Mouse (Mus musculus): ENCODE measurements around the gene Mettl5. TPM values are rescaled to one million over a fixed set of nuclear protein-coding genes. Genes with fewer than 3 reads are reported as not detected.
"Not testable (repeated sequence)": the region's sequence is repeated elsewhere in the genome, so short reads cannot be mapped to it uniquely, and the experiment has no call there.

Gene Mettl5
- total RNA-seq (2021): 10 to 100 TPM; 15.7 to 17.2 TPM
- long read RNA-seq, experiment 1, transcript Mettl5-201 (7 exons, 968 nt): major isoform, 17 of 25 reads
- long read RNA-seq, experiment 1, partial matches to known transcripts: 0 of 25 reads
- long read RNA-seq, experiment 1, other reads (novel, unspliced or antisense): 3 of 25 reads
- long read RNA-seq, experiment 2, transcript Mettl5-201 (7 exons, 968 nt): major isoform, 29 of 39 reads
- long read RNA-seq, experiment 2, partial matches to known transcripts: 2 of 39 reads
- long read RNA-seq, experiment 2, other reads (novel, unspliced or antisense): 7 of 39 reads

DNA sequence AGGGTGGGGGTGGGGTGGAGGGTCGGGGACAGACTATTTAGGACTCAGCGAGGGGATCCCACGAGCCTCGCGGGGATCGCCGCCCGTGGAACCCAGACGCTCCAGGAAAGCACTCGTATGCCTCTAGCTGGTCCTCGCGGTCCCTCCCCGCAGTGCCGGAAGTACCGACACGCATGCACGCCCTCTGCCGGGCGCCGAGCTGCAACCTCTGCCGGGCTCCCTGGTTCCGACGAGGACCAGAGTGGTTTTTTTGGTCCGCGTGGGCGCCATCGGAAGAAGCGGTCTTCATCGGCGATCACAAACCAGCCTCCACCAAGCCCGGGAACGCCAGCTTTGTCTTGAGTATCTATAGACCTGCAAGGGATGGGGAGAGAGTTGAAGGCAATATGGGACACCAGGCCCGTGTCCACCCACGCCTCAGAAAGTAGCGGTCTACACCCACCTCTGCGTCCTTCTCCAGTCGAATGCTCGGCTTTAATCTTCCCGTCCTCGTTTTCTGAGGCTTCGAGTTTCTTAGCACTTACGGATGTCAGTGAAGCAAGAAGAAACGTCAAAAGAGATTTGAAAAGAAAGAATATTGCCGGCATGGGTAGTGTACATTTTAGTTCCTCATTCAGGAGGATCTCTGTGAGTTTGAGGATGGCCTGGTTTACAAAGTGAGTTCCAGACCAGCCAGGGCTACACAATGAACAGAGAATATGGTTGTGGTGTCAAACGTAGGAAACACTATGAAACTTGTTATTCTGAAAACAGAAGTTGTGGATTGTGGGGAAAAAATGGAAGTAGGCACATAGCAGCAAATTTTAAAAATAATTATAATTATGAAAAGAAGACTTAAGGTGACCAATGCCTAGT is at the start of gene Mettl5:
Mettl5 (minus strand) TSS at position 165 of the 855 bp plus-strand sequence.
- peak; percentile 81 to 83 for DNase-seq
- intact Hi-C loops (cut with DNase I): no loop called here

DNA sequence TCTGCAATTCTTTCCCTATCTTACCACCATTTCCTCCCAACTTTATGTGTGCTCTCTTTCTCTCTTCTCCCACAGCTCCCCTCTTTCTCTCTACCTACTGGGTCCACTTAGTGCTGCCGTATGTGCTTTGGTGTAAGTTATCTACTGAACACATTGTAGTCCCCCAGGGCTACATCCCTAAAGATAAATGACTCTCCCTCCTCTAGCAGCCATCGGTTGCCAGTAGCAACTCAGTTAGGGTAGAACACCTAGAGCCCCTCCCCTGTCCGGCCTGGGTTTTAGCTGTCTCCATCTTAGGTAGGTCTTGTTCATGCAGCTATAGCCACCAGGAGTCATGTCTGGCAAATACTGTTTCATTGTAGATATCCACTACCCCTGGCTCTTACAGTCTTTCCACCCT is 39.5 kb upstream of the Mettl5 start:
- no peak for DNase-seq
- intact Hi-C loops (cut with DNase I): no loop called here

DNA sequence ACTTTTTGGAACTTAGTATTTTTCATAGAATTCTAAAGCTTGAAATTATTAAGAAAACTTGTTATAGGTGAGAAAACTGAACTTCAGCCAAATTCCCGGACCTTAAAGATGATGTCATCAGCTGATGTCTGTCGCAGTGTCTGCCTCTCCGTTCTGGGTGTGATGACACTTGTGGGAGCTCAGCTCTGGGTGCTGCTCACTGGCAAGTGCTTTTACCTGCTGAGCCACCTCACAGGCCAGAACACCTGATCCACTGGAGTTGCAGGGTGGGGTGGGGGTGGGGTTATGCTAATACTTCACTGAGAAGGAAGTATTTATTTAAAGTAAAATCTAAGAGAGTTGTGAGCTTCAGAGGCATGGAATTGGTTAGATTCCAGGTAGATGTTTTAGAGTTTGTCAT is 31.9 kb upstream of the Mettl5 start:
- DNase-seq: no peak
- intact Hi-C loops (cut with DNase I): no loop called here

DNA sequence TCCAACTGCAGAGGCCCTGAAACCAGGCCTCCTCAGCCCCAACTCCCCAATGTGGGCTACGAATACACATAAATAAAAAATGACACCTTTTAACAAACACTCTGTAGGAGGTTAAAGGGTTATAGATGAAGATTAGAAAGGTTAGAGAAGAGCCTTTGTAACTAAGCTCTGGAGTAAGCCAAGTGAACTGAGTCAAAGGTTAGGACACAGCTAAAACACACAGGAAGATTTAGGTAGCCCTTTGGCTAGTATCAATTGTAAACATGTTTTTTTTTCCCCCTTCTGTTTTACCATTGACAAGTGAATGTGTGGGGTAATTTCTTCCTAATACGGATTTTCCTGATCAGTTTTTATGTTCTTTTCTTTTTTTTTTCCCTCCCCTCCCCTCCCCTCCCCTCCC is 27.4 kb upstream of the Mettl5 start:
- intact Hi-C loops (cut with DNase I): no loop called here
- no peak for DNase-seq

DNA sequence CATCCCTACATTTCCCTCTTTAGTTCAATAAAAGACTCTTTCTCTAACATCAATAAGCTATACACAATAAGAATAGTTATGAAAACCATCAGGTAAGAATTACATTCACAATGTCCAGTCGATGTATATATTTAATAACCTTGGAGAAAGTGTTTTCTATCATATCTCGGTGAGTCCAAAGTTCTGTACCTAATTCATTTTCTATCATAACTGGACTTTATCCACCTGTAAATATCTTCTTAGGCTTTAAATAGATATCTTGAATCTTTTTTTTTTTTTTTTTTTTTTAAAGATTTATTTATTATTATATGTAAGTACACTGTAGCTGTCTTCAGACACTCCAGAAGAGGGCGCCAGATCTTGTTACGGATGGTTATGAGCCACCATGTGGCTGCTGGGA is 22.0 kb upstream of the Mettl5 start:
- intact Hi-C loops (cut with DNase I); DNase-seq: not testable (repeated sequence)

DNA sequence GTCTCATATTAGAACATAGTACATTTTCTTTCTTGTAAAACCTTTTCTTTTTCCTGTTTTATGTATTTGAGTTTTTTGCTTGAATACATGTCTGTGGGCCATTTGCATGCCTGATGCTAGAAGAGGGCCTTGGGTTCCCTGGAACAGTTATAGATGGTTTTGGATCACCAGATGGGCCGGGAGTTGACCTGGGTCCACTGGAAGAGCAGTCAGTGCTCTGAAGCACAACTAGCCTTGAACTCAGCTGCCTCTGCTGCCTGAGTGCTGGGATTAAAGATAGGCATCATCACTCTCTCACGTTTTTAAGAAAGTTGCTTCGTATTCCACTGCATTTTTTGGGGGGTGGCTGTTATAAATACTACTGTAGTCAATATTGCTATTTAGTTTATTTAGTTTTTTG is 18.1 kb upstream of the Mettl5 start:
- intact Hi-C loops (cut with DNase I): no loop called here

DNA sequence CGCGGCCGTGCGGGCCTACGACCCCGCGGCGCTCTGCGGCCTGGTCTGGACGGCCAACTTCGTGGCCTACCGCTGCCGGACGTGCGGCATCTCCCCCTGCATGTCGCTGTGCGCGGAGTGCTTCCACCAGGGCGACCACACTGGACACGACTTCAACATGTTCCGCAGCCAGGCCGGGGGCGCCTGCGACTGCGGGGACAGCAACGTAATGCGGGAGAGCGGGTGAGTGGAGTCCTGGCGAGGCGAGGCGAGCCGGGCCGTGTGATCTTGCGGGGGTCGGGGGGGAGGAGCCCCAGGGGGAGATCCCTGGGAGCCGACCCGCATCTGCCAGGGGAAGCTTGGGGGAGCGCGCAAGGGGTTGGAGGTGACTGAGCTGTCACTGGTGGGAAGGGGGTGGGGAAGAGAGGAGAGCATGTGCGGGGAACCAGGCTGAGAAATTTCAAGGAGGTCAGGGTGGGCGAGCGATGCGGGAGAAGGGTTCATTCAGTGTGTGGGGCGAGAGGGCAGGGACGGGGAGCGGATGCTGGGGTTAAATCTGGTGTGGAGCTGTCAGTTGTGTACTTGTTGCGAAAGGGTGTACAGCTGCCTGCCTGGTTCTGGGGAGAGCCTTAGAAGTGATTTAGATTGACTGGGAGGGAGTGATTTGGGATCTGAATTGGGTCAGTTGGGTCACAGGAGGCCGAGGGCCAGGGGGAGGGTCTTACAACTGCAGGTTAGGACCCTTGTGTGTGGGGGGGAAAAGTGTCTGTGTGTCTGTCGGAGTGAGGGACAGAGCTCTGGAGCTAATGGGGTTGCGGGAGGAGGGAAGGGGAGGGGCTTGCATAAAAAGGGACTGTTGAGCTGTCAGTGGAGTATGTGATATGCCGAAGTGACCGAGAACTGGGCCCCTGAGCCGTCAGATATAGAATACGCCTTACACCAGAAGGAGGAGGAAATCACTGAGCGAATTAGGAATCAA is 12.5 kb upstream of the Mettl5 start:
- DNase-seq: peak; percentile 21 to 51
- intact Hi-C loops (cut with DNase I): loop anchor here (5.0 kb wide), 1 partner anchor 36 kb away; the partner anchor contains the start of gene Ssb

More for the DNA sequence above, 18.1 kb upstream of the Mettl5 start:
- no peak for DNase-seq

DNA sequence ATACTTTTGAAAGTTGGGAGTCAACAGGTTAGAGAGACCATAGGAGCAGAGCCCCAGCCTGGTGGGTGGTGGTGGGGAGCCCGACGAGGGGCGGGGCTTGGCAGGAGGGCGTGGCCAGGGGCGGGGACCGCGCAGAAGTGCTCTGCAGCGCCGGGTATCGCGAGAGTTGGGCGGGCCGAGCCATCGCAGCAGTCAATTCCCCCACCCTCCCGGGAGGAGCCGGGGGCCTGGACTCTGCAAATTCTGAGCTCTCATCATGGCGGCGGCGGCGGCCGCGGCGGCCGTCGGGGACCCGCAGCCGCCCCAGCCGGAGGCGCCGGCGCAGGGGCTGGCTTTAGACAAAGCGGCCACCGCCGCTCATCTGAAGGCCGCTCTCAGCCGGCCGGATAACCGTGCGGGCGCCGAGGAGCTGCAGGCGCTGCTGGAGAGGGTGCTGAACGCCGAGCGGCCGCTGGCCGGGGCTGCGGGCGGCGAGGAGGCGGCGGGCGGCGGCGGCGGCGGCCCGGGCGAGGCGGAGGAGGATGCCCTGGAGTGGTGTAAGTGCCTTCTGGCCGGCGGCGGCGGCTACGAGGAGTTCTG is 11.7 kb upstream of the Mettl5 start, which contains the start of gene Ubr3:
Ubr3 (plus strand) TSS at position 208 of the 579 bp plus-strand sequence.
- intact Hi-C loops (cut with DNase I): loop anchor here (5.0 kb wide), 1 partner anchor 35 kb away; the partner anchor contains the start of gene Ssb

DNA sequence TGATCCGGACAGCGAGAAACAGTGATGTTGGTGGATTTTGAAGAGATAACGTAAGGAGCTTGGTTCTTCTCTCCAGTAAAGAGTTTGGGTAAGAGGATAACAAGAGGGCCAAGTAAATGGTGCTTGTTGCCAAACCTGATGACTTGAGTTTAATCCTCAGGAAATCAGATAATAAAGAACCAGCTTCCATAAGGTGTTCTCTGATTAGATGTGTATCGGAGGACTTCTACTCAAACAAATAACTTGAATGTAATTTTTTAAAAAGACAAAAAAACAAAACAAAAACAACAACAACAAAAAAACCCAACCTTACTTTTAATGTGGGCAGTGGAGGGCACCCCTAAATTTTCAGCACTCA is 10.8 kb upstream of the Mettl5 start:
- no peak for DNase-seq
- intact Hi-C loops (cut with DNase I): loop anchor here (5.0 kb wide), 1 partner anchor 34 kb away; the partner anchor contains the start of gene Ssb

More for the DNA sequence above, 11.7 kb upstream of the Mettl5 start, which contains the start of gene Ubr3:
- DNase-seq: peak; percentile 94 to 98

DNA sequence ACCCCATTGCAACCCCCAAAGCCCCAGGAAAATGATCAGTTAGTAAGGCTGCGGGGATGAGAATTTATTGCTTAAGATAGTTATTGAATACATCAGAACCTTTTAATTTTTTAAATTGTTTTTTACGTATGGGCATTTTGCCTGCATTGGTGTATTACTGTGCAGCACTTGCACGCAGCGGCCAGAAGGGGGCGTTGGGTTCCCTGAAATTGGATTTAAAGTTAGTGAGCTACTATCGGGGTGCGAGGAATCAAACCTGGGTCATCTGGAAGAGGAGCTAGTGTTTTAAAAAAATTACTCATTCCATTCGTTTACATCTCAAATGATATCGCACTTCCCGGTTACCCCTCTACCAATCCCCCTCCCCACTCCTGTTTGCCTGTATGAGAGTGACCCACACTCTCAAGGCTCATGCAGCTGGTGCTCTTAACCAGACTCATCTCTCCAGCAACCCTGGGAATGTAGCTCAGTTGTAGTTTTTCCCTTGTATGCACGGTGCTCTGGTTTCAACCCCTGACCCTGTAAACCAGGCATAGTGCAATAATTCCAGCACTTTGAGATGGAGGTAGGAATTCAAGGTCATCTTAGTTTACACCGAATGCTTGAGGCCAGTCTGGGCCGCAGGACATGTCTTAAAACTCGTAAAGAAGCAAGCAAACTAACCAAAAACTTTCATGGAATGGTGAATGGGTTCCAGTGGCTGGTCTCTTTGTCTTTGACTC is 10.2 kb upstream of the Mettl5 start:
- no peak for DNase-seq
- intact Hi-C loops (cut with DNase I): loop anchor here (5.0 kb wide), 1 partner anchor 33 kb away; the partner anchor contains the start of gene Ssb

DNA sequence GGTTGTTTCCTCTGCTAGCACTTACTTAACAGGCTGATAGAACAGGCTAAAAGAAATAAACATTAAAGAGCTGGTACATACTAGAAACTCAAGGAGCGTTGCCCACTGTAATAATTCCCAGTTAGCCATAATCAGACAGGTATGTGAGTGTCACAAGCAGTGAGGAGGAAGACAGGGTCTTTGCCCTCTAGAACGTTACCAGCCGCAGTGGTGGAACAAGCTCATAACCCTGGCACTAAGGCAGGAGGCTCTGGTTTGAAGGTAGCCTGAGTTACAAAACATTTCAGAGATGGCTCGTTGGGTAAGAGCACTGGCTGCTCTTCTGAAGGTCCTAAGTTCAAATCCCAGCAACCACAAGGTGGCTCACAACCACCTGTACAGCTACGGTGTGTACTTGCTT is 8.5 kb upstream of the Mettl5 start:
- no peak for DNase-seq
- intact Hi-C loops (cut with DNase I): no loop called here

DNA sequence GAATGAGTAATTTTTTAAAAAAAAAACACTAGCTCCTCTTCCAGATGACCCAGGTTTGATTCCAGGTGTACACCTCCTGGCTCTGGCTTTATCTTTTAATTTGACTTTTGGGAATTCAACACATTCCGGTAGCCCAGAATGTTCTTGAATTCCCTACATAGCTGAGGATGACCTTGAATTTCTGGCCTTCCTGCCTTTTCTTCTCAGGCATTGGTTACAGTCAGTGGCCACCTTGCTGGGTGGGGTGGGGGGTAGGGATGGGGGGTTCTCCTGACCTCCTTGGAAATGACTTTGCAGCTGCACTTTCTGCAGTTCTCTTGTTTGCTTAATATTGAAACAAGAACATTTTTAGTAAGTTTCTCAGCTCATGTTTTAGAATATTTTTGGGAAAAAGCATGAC is 7.7 kb upstream of the Mettl5 start:
- intact Hi-C loops (cut with DNase I): no loop called here
- DNase-seq: no peak

DNA sequence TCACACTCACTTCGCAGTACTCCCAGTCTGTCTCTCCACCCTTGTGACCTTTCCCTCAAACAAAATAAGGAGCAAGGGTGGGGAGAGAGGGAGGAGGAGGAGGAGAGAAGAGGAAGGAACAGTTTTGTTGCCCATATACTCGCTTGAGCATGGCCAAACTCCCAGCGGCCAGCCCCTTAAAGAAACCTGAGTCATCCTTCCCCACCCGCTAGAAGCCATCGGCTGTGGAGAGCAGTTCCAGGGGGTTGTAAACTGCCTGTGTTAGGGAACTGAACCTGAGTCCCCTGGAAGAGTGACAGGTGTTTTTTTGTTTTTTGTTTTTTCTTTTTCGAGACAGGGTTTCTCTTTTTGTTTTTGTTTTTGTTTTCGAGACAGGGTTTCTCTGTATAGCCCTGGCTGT is 5.4 kb upstream of the Mettl5 start:
- intact Hi-C loops (cut with DNase I): no loop called here
- DNase-seq: no peak

DNA sequence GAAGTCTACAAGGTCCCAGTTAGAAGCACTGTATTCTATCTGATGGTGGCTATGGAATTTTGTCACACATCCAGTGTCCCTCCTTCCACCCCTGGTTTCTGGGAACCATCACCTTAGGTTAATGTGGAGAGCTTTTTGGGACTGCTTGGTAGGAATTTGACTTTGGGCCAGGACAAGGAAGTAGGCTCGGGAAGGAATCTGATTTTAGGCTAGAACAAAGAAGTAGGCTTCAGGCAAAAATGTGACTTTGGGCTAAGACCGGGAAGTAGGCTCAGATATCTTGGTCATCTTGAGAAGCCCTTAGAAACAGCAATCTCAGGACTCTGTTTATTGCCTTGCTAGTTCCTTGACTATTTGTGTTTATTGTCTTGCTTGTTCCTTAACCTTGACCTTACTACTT is 3.5 kb upstream of the Mettl5 start:
- no peak for DNase-seq
- intact Hi-C loops (cut with DNase I): no loop called here

DNA sequence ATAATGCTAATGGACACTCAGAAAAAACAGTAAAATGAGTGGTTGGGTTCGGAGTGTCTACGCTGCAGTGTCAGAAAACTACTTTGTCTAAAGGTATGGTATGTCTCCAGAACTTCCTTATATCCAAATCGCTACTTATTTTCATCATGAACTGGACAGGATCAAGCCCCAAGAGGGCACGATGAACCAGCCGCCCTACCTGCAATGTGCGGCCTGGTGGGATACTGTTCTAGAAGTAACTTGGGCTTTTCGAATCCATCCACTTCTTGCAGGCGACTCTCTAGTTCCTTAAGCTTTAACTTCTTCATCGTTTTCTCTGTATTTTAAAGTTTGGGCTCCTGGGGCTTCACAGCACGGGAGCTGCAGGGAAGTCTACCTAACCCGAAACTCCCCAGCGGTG is 365 bp downstream of the Mettl5 start:
- no peak for DNase-seq
- intact Hi-C loops (cut with DNase I): no loop called here

DNA sequence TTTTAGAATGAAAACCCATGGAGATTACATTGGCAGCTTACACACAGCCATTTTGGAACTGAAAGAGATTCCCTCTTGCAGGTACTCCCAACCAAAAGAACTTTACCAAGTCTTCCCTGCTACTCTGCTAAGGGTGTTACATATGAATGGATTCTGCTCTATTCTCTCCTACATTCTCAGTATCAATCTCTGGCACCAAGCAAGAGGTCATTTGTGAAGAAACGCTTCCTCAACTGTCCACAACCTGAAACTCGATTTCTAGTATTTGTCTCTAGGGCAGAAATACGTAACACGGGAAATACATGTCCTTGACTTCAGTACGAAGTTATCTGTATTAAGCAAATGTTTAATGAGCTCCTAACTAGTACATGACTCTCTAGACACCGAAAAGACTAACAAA is 834 bp downstream of the Mettl5 start:
- DNase-seq: no peak
- intact Hi-C loops (cut with DNase I): no loop called here

DNA sequence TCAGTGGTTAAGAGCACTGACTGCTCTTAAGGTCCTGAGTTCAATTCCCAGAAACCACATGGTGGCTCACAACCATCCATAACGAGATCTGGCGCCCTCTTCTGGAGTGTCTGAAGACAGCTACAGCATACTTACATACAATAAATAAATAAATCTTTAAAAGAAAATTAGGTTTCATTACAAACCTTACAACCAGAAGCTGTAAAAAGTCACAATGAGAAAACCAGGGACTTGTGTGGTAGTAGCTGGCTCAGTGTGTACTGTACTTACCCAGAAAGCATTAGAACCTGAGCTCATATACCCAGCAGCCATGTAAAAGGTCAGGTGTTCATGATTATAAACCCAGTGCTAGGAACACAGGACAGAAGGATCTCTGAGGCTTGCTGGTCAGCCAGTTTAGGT is 1.4 kb downstream of the Mettl5 start:
- intact Hi-C loops (cut with DNase I): no loop called here

DNA sequence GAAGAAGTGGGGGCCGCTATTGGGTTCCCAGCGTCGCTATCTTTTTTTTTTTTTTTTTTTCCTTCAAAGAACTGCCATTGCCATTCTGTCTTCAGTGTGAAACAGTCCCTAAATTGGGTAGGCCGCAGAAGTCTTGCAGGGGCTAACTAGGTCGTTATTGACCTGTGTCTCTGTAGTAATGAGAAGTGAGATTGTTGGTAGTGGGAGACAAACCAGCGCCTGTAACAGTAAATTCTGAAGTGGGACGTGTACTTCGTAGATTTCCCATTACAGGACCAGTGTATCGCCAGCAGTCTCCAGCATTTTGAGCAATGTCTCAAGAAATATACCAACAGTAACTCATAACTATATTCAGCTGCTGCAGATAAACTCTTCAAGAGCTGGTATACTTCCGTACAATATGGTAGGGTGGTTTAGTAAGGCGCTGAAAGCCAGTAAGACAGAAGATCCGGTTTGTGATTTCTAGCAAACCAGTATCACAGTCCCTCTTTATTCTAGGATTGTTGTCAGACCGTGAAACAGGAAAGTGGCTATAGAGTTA is 23.2 kb downstream of the Mettl5 start:
- intact Hi-C loops (cut with DNase I): loop anchor here (5.0 kb wide), 1 partner anchor 35 kb away; the partner anchor contains the start of gene Ubr3
- DNase-seq: no peak

More for the DNA sequence above, 1.4 kb downstream of the Mettl5 start:
- DNase-seq: no peak
